Mouse (Mus musculus) liver, embryonic 14.5 days (tissue): Measurements from ENCODE around the gene Susd4. TPM values are rescaled to one million over a fixed set of nuclear protein-coding genes. Genes with fewer than 3 reads are reported as not detected.

Experiments
- ATAC-seq: fragments of 200-750 bp; cut with Nextera tagmentation; 2 replicates; pipeline ENCODE4 v1.8.0; 2017; ENCODE audit warnings: moderate number of reproducible peaks, mild to moderate bottlenecking, moderate library complexity; ENCODE audit not compliant: insufficient read depth
- DNase-seq, 3 experiments: peaks; one replicate each; pipeline ENCODE4 v3.0.0-alpha.2; 2012 to 2013; ENCODE audit warnings: low read depth in 3 of 3, low spot score in 3 of 3
- H3K27ac ChIP-seq: fragments of 300-500 bp; sonication (generic); 2 replicates; pipeline ENCODE4 v1.5.1; 2014; ENCODE audit warnings: moderate library complexity, mild to moderate bottlenecking, control low read depth, inconsistent platforms
- H3K27me3 ChIP-seq: fragments of 300-500 bp; sonication (generic); 2 replicates; pipeline ENCODE4 v1.6.1; 2014; ENCODE audit warnings: mild to moderate bottlenecking, low read length, moderate library complexity; ENCODE audit not compliant: control insufficient read depth, insufficient read depth
- H3K36me3 ChIP-seq: fragments of 300-500 bp; sonication (generic); replicated peaks from 2 replicates; pipeline ENCODE4 v1.6.1; 2014; ENCODE audit warnings: low read depth; ENCODE audit not compliant: control insufficient read depth, insufficient read depth
- H3K4me1 ChIP-seq, 2 experiments: fragments of 200-500 bp in 1 of 2; fragments of 300-500 bp in 1 of 2; sonication (generic) in 1 of 2; replicated peaks; 2 replicates each; pipeline ENCODE4 v1.6.1; 2012 to 2014; ENCODE audit warnings: antibody characterized with exemption in 1 of 2, inconsistent platforms in 1 of 2, low read length in 1 of 2; ENCODE audit not compliant: control insufficient read depth in 2 of 2, insufficient read depth in 2 of 2
- H3K4me2 ChIP-seq: fragments of 300-500 bp; sonication (generic); 2 replicates; pipeline ENCODE4 v1.6.1; 2014; ENCODE audit warnings: low read depth, mild to moderate bottlenecking, control low read depth, moderate library complexity
- H3K4me3 ChIP-seq, 2 experiments: fragments of 200-500 bp in 1 of 2; fragments of 300-500 bp in 1 of 2; sonication (generic) in 1 of 2; 2 replicates each; pipeline ENCODE4 v1.5.1; 2012 to 2014; ENCODE audit warnings: low read depth in 2 of 2, low read length in 2 of 2, mild to moderate bottlenecking in 2 of 2, control low read depth in 1 of 2, inconsistent platforms in 1 of 2, moderate library complexity in 1 of 2; ENCODE audit not compliant: insufficient read depth in 1 of 2
- H3K9ac ChIP-seq: fragments of 300-500 bp; sonication (generic); replicated peaks from 2 replicates; pipeline ENCODE4 v1.6.1; 2014; ENCODE audit warnings: mild to moderate bottlenecking, control low read depth, moderate library complexity
- H3K9me3 ChIP-seq: fragments of 300-500 bp; sonication (generic); 2 replicates; pipeline ENCODE4 v1.6.1; 2016; ENCODE audit warnings: low read length, mixed read lengths; ENCODE audit not compliant: control insufficient read depth
- CTCF ChIP-seq: IDR thresholded peaks from 2 replicates; pipeline ENCODE4 v1.5.1; 2016; ENCODE audit warnings: antibody characterized with exemption, low read depth, control low read depth
- EP300 ChIP-seq: IDR thresholded peaks from 2 replicates; pipeline ENCODE4 v1.6.1; 2016; ENCODE audit warnings: antibody characterized with exemption, low read depth
- WGBS: fragments of 180-500 bp; shearing (Covaris S2); extraction: QIAGEN DNeasy Blood & Tissue Kit; methylation state at CpG from one replicate; pipeline ENCODE4 v1.1.7; 2014; ENCODE audit not compliant: insufficient replicate concordance; 5-methylcytosine and 5-hydroxymethylcytosine counted together
- polyA plus RNA-seq, 2 experiments: library from polyadenylated mRNA; depleted of rRNA in 1 of 2; stranded (reverse) in 1 of 2; unstranded in 1 of 2; fragments of >200 nt; fragmentation: Nextera tagmentation in 1 of 2; extraction: Ambion mirVana in 1 of 2; gene quantifications; 2 replicates each; pipeline versions ENCODE4 v1.2.1 to v1.2.3; 2012 to 2014

Susd4 gene
- polyA plus RNA-seq, 2 experiments, result 0.60 to 0.74 TPM

GRCm38 (mm10) chr1:182927878-182928851 lies 164.5 kb downstream of the Susd4 start:
- Histone ChIP-seq H3K4me3 (no peak overlapping the region), H3K4me1 (no peaks in the 10 kb centered on the region; a peak in 1 of 4 replicates), H3K9ac (no peak overlapping the region), H3K27me3 (no peaks in the 10 kb centered on the region), H3K9me3 (no peaks in the 10 kb centered on the region), H3K27ac (no peak overlapping the region), H3K4me2 (peak overlapping the region; percentile 21; the same call in 1 of the 2 replicates), H3K36me3 (no peaks in the 10 kb centered on the region)
- no peak for ATAC-seq
- no peak for DNase-seq
- WGBS, result 14% methylated on average over 19 of the region's 19 CpGs
- TF ChIP-seq EP300 (no peak), CTCF (no peak)

GRCm38 (mm10) chr1:182935469-182935868 lies 171.8 kb downstream of the Susd4 start:
- Histone ChIP-seq H3K9me3 (no peaks in the 10 kb centered on the region), H3K4me2 (no peak overlapping the region), H3K4me3 (no peak overlapping the region), H3K27me3 (no peaks in the 10 kb centered on the region), H3K4me1 (no peaks in the 10 kb centered on the region), H3K27ac (no peak overlapping the region), H3K9ac (no peak overlapping the region), H3K36me3 (no peaks in the 10 kb centered on the region)
- no peak for TF ChIP-seq CTCF
- no peak for TF ChIP-seq EP300
- 20% methylated on average over 6 of the region's 6 CpGs for WGBS
- ATAC-seq (no peak), DNase-seq (no peak)

- WGBS, result 47% methylated on average over 10 of the region's 10 CpGs
- ATAC-seq, result no peak
These were observed 173.9 kb downstream of the Susd4 start for GRCm38 (mm10) chr1:182937486-182938120.

GRCm38 (mm10) chr1:182941921-182942320 lies 178.3 kb downstream of the Susd4 start:
- H3K9me3 ChIP-seq, result no peaks in the 10 kb centered on the region
- H3K36me3 ChIP-seq, result no peaks in the 10 kb centered on the region
- ATAC-seq (no peak), DNase-seq (no peak)
- no peak overlapping the region for H3K27ac ChIP-seq
- H3K4me1 ChIP-seq, result no peaks in the 10 kb centered on the region
- TF ChIP-seq EP300 (no peak), CTCF (no peak)
- 67% methylated on average over 2 of the region's 2 CpGs for WGBS
- no peak overlapping the region for H3K4me2 ChIP-seq
- H3K4me3 ChIP-seq, result no peak overlapping the region
- no peaks in the 10 kb centered on the region for H3K27me3 ChIP-seq
- H3K9ac ChIP-seq, result no peak overlapping the region

More at GRCm38 (mm10) chr1:182937486-182938120, 173.9 kb downstream of the Susd4 start:
- Histone ChIP-seq H3K27me3 (no peaks in the 10 kb centered on the region), H3K27ac (no peak overlapping the region), H3K9ac (no peak overlapping the region), H3K4me2 (no peak overlapping the region), H3K36me3 (no peaks in the 10 kb centered on the region), H3K4me1 (no peaks in the 10 kb centered on the region), H3K4me3 (no peak overlapping the region), H3K9me3 (no peaks in the 10 kb centered on the region)
- TF ChIP-seq CTCF (no peak), EP300 (no peak)
- DNase-seq, result no peak

GRCm38 (mm10) chr1:182943911-182944310 lies 180.3 kb downstream of the Susd4 start:
- no peak overlapping the region for H3K27ac ChIP-seq
- H3K4me2 ChIP-seq, result no peak overlapping the region
- H3K4me1 ChIP-seq, result no peaks in the 10 kb centered on the region
- no peaks in the 10 kb centered on the region for H3K36me3 ChIP-seq
- TF ChIP-seq EP300 (no peak), CTCF (no peak)
- 50% methylated on average over 3 of the region's 3 CpGs for WGBS
- ATAC-seq (no peak), DNase-seq (no peak)
- H3K9ac ChIP-seq, result no peak overlapping the region
- H3K27me3 ChIP-seq, result no peaks in the 10 kb centered on the region
- H3K4me3 ChIP-seq, result no peak overlapping the region
- no peaks in the 10 kb centered on the region for H3K9me3 ChIP-seq
